Mouse (Mus musculus) heart, postnatal 0 days (tissue): ENCODE data around the gene Fam163a.

Experiments used
- CTCF ChIP-seq: IDR thresholded peaks from 2 replicates; pipeline ENCODE4 v1.5.1; 2016; ENCODE audit warnings: antibody characterized with exemption, control low read depth, low read depth
- EP300 ChIP-seq: IDR thresholded peaks from 2 replicates; pipeline ENCODE4 v1.6.1; 2016; ENCODE audit warnings: antibody characterized with exemption, low read depth

DNA sequence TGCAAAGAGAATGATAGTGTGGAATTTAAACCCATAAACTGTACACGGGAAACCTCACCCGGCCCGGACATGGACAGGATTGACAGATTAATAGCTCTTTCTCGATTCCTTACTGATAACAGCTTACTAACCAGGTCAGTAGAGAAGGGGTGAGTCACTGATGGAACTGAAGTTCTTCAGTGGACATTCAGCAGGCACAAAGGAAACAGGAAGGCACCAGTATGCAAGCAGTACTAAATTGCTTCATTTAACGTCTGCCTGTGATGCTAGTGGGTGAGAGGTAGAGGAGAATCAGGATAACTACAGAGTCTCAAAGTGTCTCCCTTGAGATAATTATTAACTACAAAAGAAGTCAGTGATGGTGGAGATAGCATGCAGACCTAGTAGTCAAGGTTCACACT lies 160.6 kb downstream of the Fam163a start:
- no peak for TF ChIP-seq CTCF
- TF ChIP-seq EP300 = no peak
